Mouse (Mus musculus) spleen, postnatal 10 days (tissue): Measurements from ENCODE around the gene Plekhg6.
A peak's percentile ranks its signal among the peaks of the same experiment; 100 is the strongest.

Experiments
- DNase-seq, 2 experiments: peaks; one replicate each; pipeline ENCODE4 v3.0.0; 2021 to 2022; ENCODE audit warnings: low spot score in 2 of 2

Plekhg6 gene

DNA sequence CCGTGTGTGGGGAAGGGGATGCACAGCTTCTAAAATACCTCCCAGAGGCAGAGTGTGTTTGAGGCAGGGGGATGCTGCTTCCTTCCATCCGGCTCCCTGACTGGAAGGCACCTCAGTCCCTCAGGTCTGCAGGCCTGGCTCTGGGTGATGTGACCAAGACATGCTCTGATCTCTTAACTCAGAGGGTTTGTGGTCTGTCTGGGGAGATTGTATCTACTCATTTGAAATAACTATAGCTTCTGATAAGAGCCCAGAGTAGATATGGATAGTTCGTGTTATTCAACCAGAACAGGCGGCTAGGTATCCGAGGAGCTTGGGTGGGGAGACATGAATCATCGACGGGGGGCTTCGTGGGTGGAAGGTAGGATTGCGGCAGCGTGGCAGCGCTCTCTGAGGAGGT, 27.4 kb downstream of the Plekhg6 start:
- no peak for DNase-seq

DNA sequence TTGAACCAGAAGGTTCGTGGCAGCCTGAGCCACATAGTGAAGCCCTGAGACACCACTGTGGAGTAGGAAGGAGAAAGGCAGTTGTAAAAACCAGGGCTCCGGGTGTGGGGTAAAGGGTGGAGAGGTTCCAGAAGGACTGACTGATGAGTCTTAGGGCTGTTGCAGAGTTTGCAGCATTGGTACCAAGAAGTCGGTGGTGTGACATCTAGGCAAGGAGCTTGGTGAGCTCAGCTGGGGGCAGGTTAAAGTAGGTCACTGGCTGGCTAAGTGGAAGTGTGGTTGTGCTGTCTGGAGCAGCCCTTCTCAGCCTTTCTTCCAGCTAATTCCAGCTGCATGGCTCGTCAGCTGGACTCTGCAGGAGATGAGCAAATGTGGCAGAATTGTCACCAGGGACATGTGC, 27.8 kb downstream of the Plekhg6 start:
- no peak for DNase-seq

DNA sequence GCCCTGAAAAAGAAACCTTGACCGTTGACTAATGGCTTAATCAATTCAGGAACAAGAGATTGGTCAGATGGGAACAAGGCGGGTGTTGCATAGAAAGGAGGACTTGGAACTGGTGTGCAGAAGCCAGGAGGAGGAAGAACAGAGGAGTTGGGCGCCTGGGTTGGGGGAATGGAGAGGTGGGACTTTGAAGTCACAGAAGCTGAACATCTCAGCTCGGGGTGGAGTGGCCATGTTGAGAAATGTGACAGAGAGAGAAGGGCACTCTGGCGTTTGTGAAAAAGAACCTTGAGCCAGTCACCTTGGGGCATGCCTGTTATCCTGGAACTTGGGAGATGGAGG, 28.6 kb downstream of the Plekhg6 start:
- no peak for DNase-seq

DNA sequence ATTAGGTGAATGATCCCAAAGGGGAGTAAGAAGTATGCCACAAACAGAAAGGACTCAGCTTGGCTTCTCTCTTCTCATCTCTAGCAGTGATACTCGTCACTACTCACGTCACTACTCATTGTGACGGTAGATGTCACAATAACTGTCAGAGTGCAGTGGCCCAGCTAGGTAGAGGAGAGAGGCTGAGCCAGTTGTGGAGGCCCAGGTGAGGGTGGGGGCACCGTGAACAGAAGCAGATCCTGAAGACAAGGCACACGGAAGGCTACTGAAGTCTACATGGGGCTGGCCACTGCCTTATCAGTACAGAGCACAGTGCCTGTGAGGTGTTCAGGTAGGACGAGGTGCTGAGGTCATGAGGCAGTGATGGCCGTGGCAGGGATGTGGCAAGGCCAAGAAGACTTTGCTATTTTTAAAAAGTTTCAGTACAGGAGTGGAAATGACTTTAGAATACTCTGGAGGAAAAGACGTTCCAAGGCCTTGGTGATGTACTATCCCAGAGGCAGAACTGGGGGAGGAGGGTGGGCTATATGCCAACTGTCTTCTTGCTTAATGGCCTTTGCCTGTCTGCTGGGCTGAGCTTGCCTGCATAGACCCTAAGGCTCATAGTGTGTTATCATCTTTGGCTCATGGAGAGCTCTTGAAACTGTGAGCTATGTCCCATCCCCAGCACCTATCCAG, 29.1 kb downstream of the Plekhg6 start:
- DNase-seq: no peak

GRCm38 (mm10) chr6:125350995-125351324, 29.6 kb downstream of the Plekhg6 start:
- no peak for DNase-seq

DNA sequence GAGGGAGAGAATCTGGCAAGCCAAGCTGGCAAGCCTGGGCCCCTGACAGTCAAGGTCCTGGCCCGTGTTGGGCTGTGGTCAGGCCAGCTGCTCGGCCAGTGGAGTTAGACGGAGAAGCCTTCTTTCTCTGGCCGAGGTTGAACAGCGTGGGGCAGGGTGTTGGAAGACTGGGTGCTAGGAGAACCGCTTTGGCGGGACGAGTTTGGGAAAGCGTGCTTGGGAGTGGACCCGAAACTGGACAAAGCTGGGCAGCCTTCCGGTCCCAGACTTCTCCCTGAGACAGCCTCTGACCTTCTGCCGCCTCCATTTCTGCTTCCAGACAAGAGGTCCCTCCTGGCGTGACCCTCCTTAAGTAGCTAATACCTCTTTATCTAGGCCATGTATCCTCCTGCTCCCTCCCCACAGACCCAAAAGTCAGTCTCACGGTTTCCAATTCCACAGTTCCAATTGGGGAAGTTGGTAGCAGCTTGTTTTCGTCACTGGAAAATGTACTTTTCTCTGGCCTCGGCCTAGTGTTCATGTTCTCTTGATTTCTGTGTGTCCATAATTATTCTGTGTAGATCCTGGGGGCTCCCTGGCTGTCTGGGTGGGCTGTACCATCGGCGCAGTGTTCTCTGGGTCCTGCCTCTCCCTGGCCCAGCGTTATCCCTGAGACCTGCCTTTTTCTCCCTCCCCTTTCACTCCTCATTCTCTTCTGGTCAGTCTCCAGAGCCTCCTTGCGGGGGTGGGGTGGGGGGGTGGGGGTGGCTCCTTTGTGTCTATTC, 30.2 kb downstream of the Plekhg6 start:
- no peak for DNase-seq

- DNase-seq: peak in 1 of 2 experiments; percentile 52
Observed at GRCm38 (mm10) chr6:125349575-125350230, 30.9 kb downstream of the Plekhg6 start.

DNA sequence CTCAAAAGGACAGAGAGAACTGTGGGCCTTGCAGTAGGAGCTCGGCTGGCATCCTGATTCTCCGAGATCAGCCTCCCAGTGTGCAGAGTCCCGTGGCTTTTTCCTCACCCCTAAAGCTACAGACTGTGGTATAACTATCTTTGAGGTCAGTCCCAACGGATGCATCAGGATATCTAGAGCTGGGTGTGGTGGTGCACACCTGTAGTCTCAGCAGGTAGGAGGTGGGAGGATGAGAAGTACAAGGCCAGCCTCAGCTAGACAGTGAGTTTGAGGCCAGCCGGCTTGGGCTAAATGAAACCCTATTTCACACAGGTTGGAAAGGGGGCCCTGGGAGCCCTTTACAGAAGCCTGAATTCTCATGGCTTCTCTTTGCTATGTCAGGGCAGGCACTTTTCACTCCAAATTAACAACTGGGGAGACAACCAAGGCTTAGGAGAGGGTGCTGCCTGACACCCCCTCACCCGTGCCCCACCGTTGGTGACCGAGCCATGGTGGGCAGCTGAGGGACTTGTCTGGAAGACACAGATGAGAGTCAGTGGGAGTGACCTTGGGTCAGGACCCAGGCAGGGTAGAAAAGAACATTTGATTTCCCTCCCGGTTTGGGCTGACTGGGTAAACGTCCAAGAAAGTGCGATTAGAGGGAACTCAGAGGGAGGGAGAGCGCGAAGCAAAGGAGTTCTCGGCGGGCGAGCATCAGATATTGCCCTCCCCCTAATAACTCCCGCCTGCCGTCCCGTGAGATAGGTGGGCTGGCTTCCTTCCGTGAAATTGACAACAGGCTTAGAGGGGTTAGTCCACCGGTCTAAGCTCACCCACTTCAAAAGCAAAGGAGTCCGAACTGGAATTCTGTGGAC, 31.6 kb downstream of the Plekhg6 start, which contains the start of gene Tnfrsf1a:
Tnfrsf1a (plus strand) TSS at position 642 of the 854 bp plus-strand sequence.
- no peak for DNase-seq

DNA sequence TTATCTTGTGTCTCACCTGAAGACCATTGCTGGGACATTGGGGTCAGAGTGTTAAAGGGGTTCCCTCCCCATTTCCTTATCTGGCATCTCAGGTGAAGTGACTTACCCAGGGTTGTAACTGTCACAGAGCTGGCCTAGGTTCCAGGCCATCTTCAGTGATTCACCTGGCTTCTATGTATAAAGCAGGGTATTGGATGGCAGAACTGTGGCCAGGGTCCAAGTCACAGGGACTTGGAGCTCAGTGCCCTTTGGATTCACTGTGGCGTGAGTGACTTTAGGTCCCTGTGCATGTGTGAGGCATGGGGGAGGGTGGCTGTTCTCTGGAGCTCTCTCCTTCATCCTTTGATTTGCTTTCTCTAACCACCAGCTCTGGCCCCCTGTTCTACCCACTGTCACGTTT, 34.6 kb downstream of the Plekhg6 start:
- DNase-seq: no peak

DNA sequence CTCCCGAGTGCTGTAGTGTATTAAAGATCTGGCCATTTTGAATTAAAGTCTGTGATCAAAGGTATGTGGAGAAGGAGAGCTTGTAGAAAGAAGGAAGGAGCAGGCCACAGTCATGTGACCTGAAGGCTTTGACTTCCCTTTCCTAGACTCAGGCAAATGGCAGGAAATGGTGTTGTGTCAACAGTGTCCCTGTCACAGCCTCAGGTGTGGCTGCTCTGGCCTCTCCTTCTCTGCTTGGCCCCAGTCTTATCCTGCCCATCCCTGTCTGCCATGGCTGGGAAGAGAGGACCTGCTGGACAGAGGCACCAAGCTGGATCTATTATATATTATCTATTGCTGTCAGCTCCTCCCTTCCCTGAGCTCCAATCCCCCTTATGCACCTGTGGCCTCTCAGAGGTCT, 35.0 kb downstream of the Plekhg6 start:
- no peak for DNase-seq

GRCm38 (mm10) chr6:125344866-125345265, 35.7 kb downstream of the Plekhg6 start:
- no peak for DNase-seq

DNA sequence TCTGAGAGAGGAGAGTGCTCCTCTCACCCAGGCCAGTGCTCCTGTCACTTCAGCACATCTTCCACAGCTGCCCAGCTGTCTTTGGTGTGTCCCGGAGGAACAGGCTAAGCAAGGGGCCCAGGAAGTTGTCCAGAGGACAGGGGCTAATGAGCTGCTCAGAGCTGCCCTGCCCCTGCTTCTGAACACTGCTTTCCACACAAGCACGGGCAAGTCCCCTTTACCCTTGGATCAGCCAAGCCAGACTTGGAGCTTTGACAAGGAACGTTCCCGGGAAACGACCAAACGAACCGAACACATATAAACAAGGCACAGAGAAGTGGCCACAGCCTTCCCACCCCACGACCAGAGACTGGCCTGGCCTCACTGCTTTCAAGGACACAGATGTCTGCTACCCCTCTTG, 36.5 kb downstream of the Plekhg6 start:
- no peak for DNase-seq

- DNase-seq: no peak
Observed at GRCm38 (mm10) chr6:125342198-125342597, 38.4 kb downstream of the Plekhg6 start.

- no peak for DNase-seq
Observed at GRCm38 (mm10) chr6:125340244-125340643, 40.3 kb downstream of the Plekhg6 start.

GRCm38 (mm10) chr6:125338791-125339660, 41.6 kb downstream of the Plekhg6 start:
- DNase-seq: no peak

GRCm38 (mm10) chr6:125334356-125334755, 46.2 kb downstream of the Plekhg6 start:
- DNase-seq: no peak

- no peak for DNase-seq
Observed at GRCm38 (mm10) chr6:125333112-125333899, 47.3 kb downstream of the Plekhg6 start.

DNA sequence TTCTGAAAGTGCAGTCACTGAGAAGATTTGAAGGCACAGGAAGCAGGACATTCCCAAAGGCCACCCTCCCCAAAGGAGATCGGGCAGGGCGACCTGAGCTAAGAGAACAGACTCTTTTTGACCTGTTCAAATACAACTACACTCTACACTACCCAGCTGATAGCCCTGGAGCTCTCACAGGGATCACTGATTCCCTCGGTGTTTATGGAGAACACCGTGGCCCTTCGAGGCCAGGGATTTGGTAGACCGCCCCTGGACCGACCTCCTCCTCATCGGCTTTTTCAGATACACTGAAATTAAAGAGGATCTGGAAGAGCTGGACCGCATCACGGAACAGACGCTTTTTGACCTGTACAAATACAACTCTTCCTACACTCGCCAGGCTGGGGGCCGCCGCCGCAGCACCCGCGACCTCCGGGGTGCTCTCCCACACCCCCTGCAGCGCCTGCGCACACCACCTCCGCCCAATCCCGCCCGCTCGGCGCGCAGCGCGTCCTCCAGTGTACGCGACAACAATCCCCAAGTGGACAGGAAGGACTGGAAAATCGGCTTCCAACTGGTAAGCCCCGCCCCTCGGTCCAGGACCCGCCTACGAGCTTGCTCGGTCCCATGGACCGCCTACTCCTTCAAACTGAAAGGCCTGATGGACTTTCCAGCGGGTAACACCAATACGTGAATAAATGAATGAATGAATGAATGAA, 49.8 kb downstream of the Plekhg6 start:
- peak in 1 of 2 experiments; percentile 66 for DNase-seq

DNA sequence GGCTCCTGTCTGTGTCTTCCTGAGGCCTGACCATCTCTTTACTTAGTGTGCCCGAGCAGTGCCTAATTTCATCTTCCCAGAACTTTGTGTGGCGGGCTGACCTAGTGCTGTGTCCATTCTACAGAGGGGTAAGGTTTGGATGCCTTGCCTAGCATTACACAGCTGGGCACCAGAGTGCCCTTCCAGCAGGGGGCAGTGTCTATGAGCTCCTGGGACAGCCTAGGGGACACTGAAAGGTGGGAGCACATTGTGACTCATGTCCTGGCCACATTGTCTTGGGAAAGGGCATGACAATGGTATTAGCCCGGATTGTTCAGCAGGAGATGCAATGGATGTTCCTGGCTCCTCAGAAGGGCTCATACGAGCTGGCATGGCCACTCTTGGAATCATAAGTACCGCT, 52.4 kb downstream of the Plekhg6 start:
- DNase-seq: peak; percentile 26 to 56

DNA sequence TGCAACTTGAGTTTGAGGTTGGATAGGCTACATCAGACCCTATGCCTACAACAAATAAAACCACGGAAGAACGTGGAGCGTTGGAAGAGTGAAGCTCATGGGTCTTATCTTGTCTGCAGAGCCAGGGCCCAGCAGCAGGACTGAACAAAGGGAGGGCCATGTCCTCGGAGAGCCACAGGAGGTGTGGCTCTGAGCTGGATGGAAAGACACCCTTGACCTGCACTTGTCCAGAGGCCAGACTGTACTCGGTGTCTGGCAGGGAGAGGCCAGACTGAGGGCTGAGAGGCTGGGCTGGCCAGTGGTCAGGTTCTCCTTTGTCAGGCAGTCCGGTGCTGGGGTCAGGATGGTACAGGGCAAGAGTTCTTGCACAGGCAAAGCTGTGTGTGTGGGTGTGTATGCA, 55.3 kb downstream of the Plekhg6 start:
- DNase-seq: no peak
